Mouse (Mus musculus) monocyte, adult 2 months (primary cell): ENCODE measurements around the gene Arrdc4.

Source experiments
- DNase-seq, 2 experiments: peaks; one replicate each; pipeline ENCODE4 v3.0.0; 2022; ENCODE audit warnings: low spot score in 2 of 2, low read depth in 1 of 2

Arrdc4 gene

GRCm38 (mm10) chr7:68748761-68749635 is at the start of gene Arrdc4:
TSS of gene Arrdc4 (minus strand) at chr7:68749241.
- DNase-seq, result peak; percentile 94 to 97

GRCm38 (mm10) chr7:68795578-68795977 is 46.5 kb upstream of the Arrdc4 start:
- DNase-seq, result no peak

GRCm38 (mm10) chr7:68788711-68789110 is 39.7 kb upstream of the Arrdc4 start:
- DNase-seq, result no peak

- DNase-seq, result no peak
Observed at GRCm38 (mm10) chr7:68771757-68772094, 22.7 kb upstream of the Arrdc4 start.

GRCm38 (mm10) chr7:68770894-68771756 is 22.1 kb upstream of the Arrdc4 start:
- DNase-seq, result no peak

- DNase-seq, result no peak
Observed at GRCm38 (mm10) chr7:68765926-68766325, 16.9 kb upstream of the Arrdc4 start.

- no peak for DNase-seq
Observed at GRCm38 (mm10) chr7:68759148-68759724, 10.2 kb upstream of the Arrdc4 start.

- no peak for DNase-seq
Observed at GRCm38 (mm10) chr7:68756656-68757204, 7.7 kb upstream of the Arrdc4 start.

GRCm38 (mm10) chr7:68749919-68750318 is 878 bp upstream of the Arrdc4 start:
- DNase-seq, result no peak

- peak in 1 of 2 experiments; percentile 6 for DNase-seq
Observed at GRCm38 (mm10) chr7:68748361-68748760, 680 bp downstream of the Arrdc4 start.

- no peak for DNase-seq
Observed at GRCm38 (mm10) chr7:68744616-68745015, 4.4 kb downstream of the Arrdc4 start.

GRCm38 (mm10) chr7:68744206-68744605 is 4.8 kb downstream of the Arrdc4 start:
- no peak for DNase-seq

- no peak for DNase-seq
Observed at GRCm38 (mm10) chr7:68740763-68741162, 8.3 kb downstream of the Arrdc4 start.

GRCm38 (mm10) chr7:68738676-68739399 is 10.2 kb downstream of the Arrdc4 start:
- DNase-seq, result peak in 1 of 2 experiments; percentile 21

- DNase-seq, result no peak
Observed at GRCm38 (mm10) chr7:68726380-68726779, 22.7 kb downstream of the Arrdc4 start.

GRCm38 (mm10) chr7:68724711-68725110 is 24.3 kb downstream of the Arrdc4 start:
- DNase-seq, result no peak

GRCm38 (mm10) chr7:68721520-68721919 is 27.5 kb downstream of the Arrdc4 start:
- DNase-seq, result no peak

GRCm38 (mm10) chr7:68717988-68718387 is 31.1 kb downstream of the Arrdc4 start:
- no peak for DNase-seq

- no peak for DNase-seq
Observed at GRCm38 (mm10) chr7:68717498-68717897, 31.5 kb downstream of the Arrdc4 start.

- DNase-seq, result no peak
Observed at GRCm38 (mm10) chr7:68716926-68717325, 32.1 kb downstream of the Arrdc4 start.

- DNase-seq, result no peak
Observed at GRCm38 (mm10) chr7:68712928-68713327, 36.1 kb downstream of the Arrdc4 start.
